Mouse (Mus musculus) layer of hippocampus, adult 11-12 months (tissue): ENCODE data around the gene Pmm1.
"Not testable (repeated sequence)": the region's sequence is repeated elsewhere in the genome, so short reads cannot be mapped to it uniquely, and the experiment has no call there.

ENCODE experiments used
- DNase-seq: peaks from one replicate; pipeline ENCODE4 v3.0.0; 2022; ENCODE audit warnings: low spot score

The Pmm1 gene

GRCm38 (mm10) chr15:81926446-81926822 is 34.3 kb downstream of the Pmm1 start:
- DNase-seq: no peak

GRCm38 (mm10) chr15:81925760-81926445 is 34.8 kb downstream of the Pmm1 start, which contains the start of gene Polr3h:
Gene Polr3h, minus strand, starts transcription at chr15:81926240.
- DNase-seq: peak; percentile 95

- DNase-seq: no peak
Observed at GRCm38 (mm10) chr15:81924933-81925332, 35.8 kb downstream of the Pmm1 start.

- DNase-seq: no peak
Observed at GRCm38 (mm10) chr15:81921255-81921654, 39.5 kb downstream of the Pmm1 start.

- DNase-seq: peak; percentile 54
Observed at GRCm38 (mm10) chr15:81920546-81921217, 40.0 kb downstream of the Pmm1 start.

- DNase-seq: no peak
Observed at GRCm38 (mm10) chr15:81919062-81919461, 41.7 kb downstream of the Pmm1 start.

- DNase-seq: peak; percentile 78
Observed at GRCm38 (mm10) chr15:81917621-81918463, 42.9 kb downstream of the Pmm1 start.

- DNase-seq: no peak
Observed at GRCm38 (mm10) chr15:81917201-81917600, 43.5 kb downstream of the Pmm1 start.

GRCm38 (mm10) chr15:81915663-81916062 is 45.1 kb downstream of the Pmm1 start:
- DNase-seq: no peak

GRCm38 (mm10) chr15:81914668-81915067 is 46.1 kb downstream of the Pmm1 start:
- no peak for DNase-seq

- DNase-seq: no peak
Observed at GRCm38 (mm10) chr15:81912498-81912897, 48.2 kb downstream of the Pmm1 start.

- DNase-seq: not testable (repeated sequence)
Observed at GRCm38 (mm10) chr15:81908767-81909166, 52.0 kb downstream of the Pmm1 start.

GRCm38 (mm10) chr15:81907953-81908352 is 52.8 kb downstream of the Pmm1 start:
- no peak for DNase-seq

- DNase-seq: peak; percentile 86
Observed at GRCm38 (mm10) chr15:81904939-81905338, 55.8 kb downstream of the Pmm1 start.
